Mouse (Mus musculus): ENCODE data around the gene Exoc3l2. TPM values are rescaled to one million over a fixed set of nuclear protein-coding genes. Genes with fewer than 3 reads are reported as not detected.
"Not testable (repeated sequence)": the region's sequence is repeated elsewhere in the genome, so short reads cannot be mapped to it uniquely, and the experiment has no call there.

Exoc3l2 gene
- polyA plus RNA-seq, 1 experiment from 2014 or later = 0.76 TPM

DNA sequence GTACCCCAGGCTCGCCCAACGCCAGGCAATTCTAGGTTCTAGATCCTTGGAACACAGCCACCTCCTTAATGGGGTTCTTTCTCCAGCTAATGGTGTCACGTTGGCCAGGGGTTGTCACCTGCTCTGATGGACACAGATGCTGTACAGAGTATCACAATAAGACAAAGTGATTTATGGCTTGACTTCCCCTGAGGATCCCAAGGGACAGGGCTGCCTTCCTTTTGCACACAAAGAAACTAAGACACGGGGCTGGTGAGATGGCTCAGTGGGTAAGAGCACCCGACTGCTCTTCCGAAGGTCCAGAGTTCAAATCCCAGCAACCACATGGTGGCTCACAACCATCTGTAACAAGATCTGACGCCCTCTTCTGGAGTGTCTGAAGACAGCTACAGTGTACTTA lies 48.8 kb downstream of the Exoc3l2 start:
- H3K4me1 ChIP-seq (replicated peaks; ENCODE audit: control insufficient read depth, insufficient read depth, low read length) = peaks cover 12% of the 10 kb centered on the region
- H3K4me2 ChIP-seq (ENCODE audit: low read length); H3K4me3 ChIP-seq (ENCODE audit: low read depth, low read length); ATAC-seq (replicated peaks; ENCODE audit: low FRiP score, low TSS enrichment, low read depth); H3K27ac ChIP-seq (ENCODE audit: low read depth); H3K9me3 ChIP-seq (ENCODE audit: control insufficient read depth, low read length); H3K36me3 ChIP-seq (ENCODE audit: control insufficient read depth, insufficient read depth, low read length); H3K27me3 ChIP-seq (replicated peaks; ENCODE audit: control insufficient read depth, insufficient read depth, low read length); DNase-seq (ENCODE audit: low spot score); H3K9ac ChIP-seq (ENCODE audit: low read length): not testable (repeated sequence)
- WGBS = 87% methylated on average over 6 of the region's 7 CpGs

DNA sequence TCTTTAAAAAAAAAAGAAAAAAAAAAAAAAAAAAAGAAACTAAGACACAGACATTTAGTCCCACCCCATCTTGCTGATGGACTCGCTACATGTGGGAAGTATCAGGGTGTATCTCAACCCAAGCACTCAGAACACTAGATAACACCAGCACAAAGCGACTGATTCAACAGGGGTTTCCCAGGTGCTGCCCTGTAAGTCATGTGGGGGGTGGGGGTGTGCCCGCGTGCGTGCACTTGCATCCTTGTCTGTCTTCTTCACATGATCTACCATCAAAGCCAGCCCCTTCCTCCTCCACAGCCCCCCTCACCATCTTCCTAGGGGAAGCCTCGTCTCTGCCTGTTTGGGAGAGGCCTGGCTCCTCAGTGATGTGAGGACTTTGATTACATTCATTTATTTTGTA lies 49.2 kb downstream of the Exoc3l2 start:
- 79% methylated on average over 6 of the region's 6 CpGs for WGBS
- ATAC-seq (replicated peaks; ENCODE audit: low FRiP score, low TSS enrichment, low read depth) (no peak), DNase-seq (ENCODE audit: low spot score) (no peak)
- Histone ChIP-seq H3K36me3 (ENCODE audit: control insufficient read depth, insufficient read depth, low read length) (no peaks in the 10 kb centered on the region), H3K4me2 (ENCODE audit: low read length) (no peak overlapping the region), H3K27ac (ENCODE audit: low read depth) (no peak overlapping the region), H3K9me3 (ENCODE audit: control insufficient read depth, low read length) (no peaks in the 10 kb centered on the region), H3K4me3 (ENCODE audit: low read depth, low read length) (no peak overlapping the region), H3K4me1 (replicated peaks; ENCODE audit: control insufficient read depth, insufficient read depth, low read length) (peaks cover 12% of the 10 kb centered on the region), H3K27me3 (replicated peaks; ENCODE audit: control insufficient read depth, insufficient read depth, low read length) (peaks cover 7% of the 10 kb centered on the region; the same call in 1 of the 2 replicates), H3K9ac (ENCODE audit: low read length) (no peak overlapping the region)

DNA sequence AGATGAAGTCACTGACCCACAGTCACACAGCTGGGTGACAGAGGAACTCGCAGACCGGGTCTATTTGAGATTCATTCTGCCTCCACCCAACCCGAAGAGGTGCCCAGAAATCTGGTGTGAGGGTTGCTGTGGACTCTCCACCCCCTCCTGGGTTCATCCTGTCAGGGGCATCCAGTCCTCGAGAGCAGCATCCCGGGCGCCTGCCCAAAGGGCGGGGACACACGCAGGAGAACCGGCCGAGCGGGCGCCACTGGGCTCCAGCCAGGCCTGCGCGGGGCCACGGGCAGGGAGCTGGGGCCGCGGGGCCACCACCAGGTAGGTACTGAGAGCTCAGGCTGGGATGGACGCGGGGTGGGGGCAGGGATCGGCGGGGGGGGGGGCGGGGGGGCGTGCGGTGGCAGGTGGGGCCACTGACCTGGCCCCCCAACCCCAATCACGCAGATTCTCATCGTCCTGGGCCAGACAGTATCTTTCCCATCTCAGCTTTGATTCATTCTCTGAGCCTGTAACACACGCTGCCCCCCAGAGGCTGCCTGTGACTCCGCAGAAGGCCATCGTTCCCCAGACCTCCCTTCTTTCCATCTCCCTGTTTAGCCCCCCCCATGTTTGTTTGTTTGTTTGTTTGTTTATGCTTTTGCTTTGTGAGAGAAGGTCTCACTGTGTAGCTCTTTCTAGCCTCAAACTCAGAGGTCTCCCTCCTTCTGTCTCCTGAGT lies 54.7 kb downstream of the Exoc3l2 start, which contains the start of gene Nkpd1:
Gene Nkpd1 (plus strand): TSS at position 187 of the 714 bp plus-strand sequence.
- ATAC-seq (replicated peaks; ENCODE audit: low FRiP score, low TSS enrichment, low read depth) (0 out of 2 replicates have a peak, but pooled peaks have one; percentile 13), DNase-seq (ENCODE audit: low spot score) (no peak)
- Histone ChIP-seq H3K4me2 (ENCODE audit: low read length) (peak within 1 kb of the TSS; percentile 36), H3K36me3 (ENCODE audit: control insufficient read depth, insufficient read depth, low read length) (no peaks in the 10 kb centered on the region), H3K9me3 (ENCODE audit: control insufficient read depth, low read length) (no peaks in the 10 kb centered on the region), H3K27ac (ENCODE audit: low read depth) (no peak within 1 kb of the TSS), H3K4me1 (replicated peaks; ENCODE audit: control insufficient read depth, insufficient read depth, low read length) (0 out of 2 replicates have a peak, but pooled peaks cover 8% of the 10 kb centered on the region), H3K9ac (ENCODE audit: low read length) (0 out of 2 replicates have a peak within 1 kb of the TSS, but pooled peaks have one; percentile 22), H3K27me3 (replicated peaks; ENCODE audit: control insufficient read depth, insufficient read depth, low read length) (peaks cover 60% of the 10 kb centered on the region), H3K4me3 (ENCODE audit: low read depth, low read length) (0 out of 2 replicates have a peak within 1 kb of the TSS, but pooled peaks have one; percentile 8)
- WGBS = 4% methylated on average over 21 of the region's 29 CpGs

DNA sequence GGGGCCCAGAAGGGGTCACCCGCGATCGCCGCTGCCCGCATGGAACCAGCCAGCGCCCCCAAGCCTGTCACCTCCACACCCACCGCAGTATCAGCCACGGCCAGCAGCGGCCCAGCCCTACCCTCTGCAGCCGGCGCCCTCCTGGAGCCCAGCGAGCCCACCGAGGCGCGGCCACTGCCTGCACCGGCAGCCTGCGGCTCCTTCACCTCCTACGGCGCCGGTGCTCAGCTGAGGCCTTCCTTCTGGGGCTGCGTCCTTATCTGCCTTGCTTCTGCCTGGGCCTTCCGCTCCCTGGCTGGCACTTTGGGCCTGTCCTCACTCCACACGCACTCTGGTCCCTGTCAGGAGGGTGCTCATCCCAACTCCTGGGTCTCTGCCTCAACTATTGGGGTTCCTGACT lies 56.9 kb downstream of the Exoc3l2 start:
- 5% methylated on average over 22 of the region's 23 CpGs for WGBS
- Histone ChIP-seq H3K4me1 (replicated peaks; ENCODE audit: control insufficient read depth, insufficient read depth, low read length) (peaks cover 25% of the 10 kb centered on the region), H3K4me2 (ENCODE audit: low read length) (peak overlapping the region; percentile 32), H3K36me3 (ENCODE audit: control insufficient read depth, insufficient read depth, low read length) (no peaks in the 10 kb centered on the region), H3K27me3 (replicated peaks; ENCODE audit: control insufficient read depth, insufficient read depth, low read length) (peaks cover 82% of the 10 kb centered on the region), H3K9ac (ENCODE audit: low read length) (peak overlapping the region; percentile 22; the same call in 1 of the 2 replicates), H3K9me3 (ENCODE audit: control insufficient read depth, low read length) (no peaks in the 10 kb centered on the region), H3K27ac (ENCODE audit: low read depth) (no peak overlapping the region), H3K4me3 (ENCODE audit: low read depth, low read length) (0 out of 2 replicates have a peak overlapping the region, but pooled peaks have one; percentile 8)
- ATAC-seq (replicated peaks; ENCODE audit: low FRiP score, low TSS enrichment, low read depth) = no peak
- DNase-seq (ENCODE audit: low spot score) = no peak

DNA sequence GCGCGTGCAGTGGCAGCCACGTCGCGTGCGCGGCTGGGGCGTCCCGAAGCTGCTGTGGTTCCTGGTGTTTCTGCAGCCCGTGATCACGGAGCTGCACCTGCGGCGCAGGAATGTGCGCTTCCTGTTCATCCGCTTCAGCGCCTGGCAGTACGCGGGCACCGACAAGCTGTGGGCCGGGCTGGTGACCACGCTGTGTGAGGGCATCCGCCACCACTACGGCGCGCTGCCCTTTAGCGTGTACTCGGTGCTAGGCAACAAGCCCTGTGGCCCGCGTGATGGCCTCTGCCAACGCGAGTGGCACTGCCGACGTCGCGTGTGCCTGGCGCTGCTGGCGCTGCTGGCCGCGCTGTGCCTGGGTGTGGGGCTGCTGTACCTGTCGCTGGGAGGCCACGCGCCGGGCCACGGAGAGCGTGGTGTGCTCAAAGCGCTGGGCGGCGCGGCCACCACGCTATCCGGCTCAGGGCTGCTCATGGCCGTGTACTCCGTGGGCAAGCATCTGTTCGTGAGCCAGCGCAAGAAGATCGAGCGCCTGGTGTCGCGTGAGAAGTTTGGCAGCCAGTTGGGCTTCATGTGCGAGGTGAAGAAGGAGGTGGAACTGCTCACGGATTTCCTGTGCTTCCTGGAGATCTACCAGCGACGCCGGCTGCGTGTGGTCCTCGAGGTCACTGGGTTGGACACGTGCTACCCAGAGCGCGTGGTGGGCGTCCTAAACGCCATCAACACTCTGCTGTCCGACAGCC lies 60.1 kb downstream of the Exoc3l2 start:
- peaks cover 74% of the 10 kb centered on the region for H3K27me3 ChIP-seq (replicated peaks; ENCODE audit: control insufficient read depth, insufficient read depth, low read length)
- peak overlapping the region; percentile 35 for H3K4me3 ChIP-seq (ENCODE audit: low read depth, low read length)
- no peak overlapping the region for H3K9ac ChIP-seq (ENCODE audit: low read length)
- H3K36me3 ChIP-seq (ENCODE audit: control insufficient read depth, insufficient read depth, low read length) = no peaks in the 10 kb centered on the region
- H3K27ac ChIP-seq (ENCODE audit: low read depth) = no peak overlapping the region
- WGBS = 14% methylated on average over 72 of the region's 72 CpGs
- peaks cover 22% of the 10 kb centered on the region for H3K4me1 ChIP-seq (replicated peaks; ENCODE audit: control insufficient read depth, insufficient read depth, low read length)
- H3K4me2 ChIP-seq (ENCODE audit: low read length) = peak overlapping the region; percentile 75
- ATAC-seq (replicated peaks; ENCODE audit: low FRiP score, low TSS enrichment, low read depth) = no peak
- DNase-seq (ENCODE audit: low spot score) = no peak
- no peaks in the 10 kb centered on the region for H3K9me3 ChIP-seq (ENCODE audit: control insufficient read depth, low read length)

DNA sequence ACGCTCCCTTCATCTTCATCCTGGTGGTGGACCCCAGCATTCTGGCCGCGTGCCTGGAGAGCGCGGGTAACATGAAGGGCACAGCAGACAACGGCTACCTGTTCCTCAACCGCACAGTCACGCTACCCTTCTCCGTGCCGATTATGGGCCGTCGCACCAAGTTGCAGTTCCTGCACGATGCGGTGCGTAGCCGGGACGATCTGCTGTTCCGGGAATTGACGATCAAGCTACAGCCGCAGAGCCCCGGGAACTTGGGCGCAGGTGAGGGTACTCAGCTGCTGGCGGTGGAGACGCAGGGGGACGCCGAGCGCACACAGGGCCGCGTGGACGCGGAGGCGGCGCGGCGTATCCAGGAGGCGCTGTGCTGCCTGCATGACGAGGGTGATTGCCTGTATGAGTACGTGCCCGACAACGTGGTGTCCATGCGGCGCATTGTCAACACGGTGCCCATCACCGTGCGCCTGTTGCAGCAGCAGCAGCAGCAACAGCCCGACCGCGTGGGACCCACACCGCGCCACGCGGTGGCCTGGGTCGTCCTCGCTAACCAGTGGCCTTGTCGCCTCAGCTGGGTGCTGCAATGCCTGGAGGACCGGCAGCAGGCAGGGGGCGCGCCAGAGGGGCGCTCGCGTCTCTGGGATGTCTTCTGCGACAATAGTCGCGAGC lies 60.8 kb downstream of the Exoc3l2 start:
- ATAC-seq (replicated peaks; ENCODE audit: low FRiP score, low TSS enrichment, low read depth) = peak; percentile 51

DNA sequence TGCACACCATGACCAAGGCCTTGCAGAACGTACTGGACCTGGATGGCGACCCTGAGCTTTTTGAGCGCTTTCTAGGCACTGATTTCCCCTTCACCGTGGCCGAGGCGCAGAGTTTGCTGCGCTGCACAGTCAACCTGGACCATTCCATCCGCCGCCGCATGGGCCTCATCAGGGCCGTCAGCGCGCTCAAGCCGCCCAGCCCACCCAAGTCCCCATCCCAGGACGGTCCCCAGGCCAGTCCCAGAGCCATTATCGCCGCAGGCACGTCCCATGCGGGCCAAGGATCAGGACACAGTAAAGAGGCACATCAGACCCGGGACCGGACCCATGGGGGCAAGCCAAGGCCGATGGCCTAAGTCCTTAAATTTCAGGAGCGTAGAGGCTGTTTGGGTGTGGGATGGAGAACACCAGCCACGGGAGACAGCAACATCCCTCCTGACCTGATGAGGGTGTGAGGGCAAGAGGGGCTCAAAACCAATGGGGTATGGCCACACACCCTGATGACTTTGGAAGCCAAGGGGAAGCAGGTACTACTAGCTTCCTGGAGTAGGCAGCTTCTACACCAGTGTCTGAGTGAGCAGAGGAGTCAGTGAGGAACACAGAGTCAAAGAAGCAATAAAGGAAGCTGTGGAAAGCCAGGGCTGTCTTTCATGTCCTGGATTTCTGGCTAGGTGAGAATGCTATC lies 61.4 kb downstream of the Exoc3l2 start:
- Histone ChIP-seq H3K9ac (ENCODE audit: low read length) (peak overlapping the region; percentile 22; the same call in 1 of the 2 replicates), H3K36me3 (ENCODE audit: control insufficient read depth, insufficient read depth, low read length) (peaks cover 6% of the 10 kb centered on the region), H3K27me3 (replicated peaks; ENCODE audit: control insufficient read depth, insufficient read depth, low read length) (peaks cover 61% of the 10 kb centered on the region), H3K4me3 (ENCODE audit: low read depth, low read length) (peak overlapping the region; percentile 35), H3K4me1 (replicated peaks; ENCODE audit: control insufficient read depth, insufficient read depth, low read length) (peaks cover 22% of the 10 kb centered on the region), H3K4me2 (ENCODE audit: low read length) (peak overlapping the region; percentile 75), H3K27ac (ENCODE audit: low read depth) (no peak overlapping the region), H3K9me3 (ENCODE audit: control insufficient read depth, low read length) (no peaks in the 10 kb centered on the region)
- no peak for DNase-seq (ENCODE audit: low spot score)
- no peak for ATAC-seq (replicated peaks; ENCODE audit: low FRiP score, low TSS enrichment, low read depth)
- WGBS = 18% methylated on average over 24 of the region's 24 CpGs

More for the DNA sequence above, 60.8 kb downstream of the Exoc3l2 start:
- peak; percentile 84 for DNase-seq (ENCODE audit: low spot score)
- H3K9me3 ChIP-seq (ENCODE audit: control insufficient read depth, low read length) = no peaks in the 10 kb centered on the region
- WGBS = under 1% methylated on average over 64 of the region's 64 CpGs
- no peak overlapping the region for H3K27ac ChIP-seq (ENCODE audit: low read depth)
- H3K36me3 ChIP-seq (ENCODE audit: control insufficient read depth, insufficient read depth, low read length) = peaks cover 2% of the 10 kb centered on the region
- peak overlapping the region; percentile 35 for H3K4me3 ChIP-seq (ENCODE audit: low read depth, low read length)
- H3K4me1 ChIP-seq (replicated peaks; ENCODE audit: control insufficient read depth, insufficient read depth, low read length) = peaks cover 22% of the 10 kb centered on the region
- peak overlapping the region; percentile 22; the same call in 1 of the 2 replicates for H3K9ac ChIP-seq (ENCODE audit: low read length)
- peak overlapping the region; percentile 75 for H3K4me2 ChIP-seq (ENCODE audit: low read length)
- peaks cover 67% of the 10 kb centered on the region for H3K27me3 ChIP-seq (replicated peaks; ENCODE audit: control insufficient read depth, insufficient read depth, low read length)

DNA sequence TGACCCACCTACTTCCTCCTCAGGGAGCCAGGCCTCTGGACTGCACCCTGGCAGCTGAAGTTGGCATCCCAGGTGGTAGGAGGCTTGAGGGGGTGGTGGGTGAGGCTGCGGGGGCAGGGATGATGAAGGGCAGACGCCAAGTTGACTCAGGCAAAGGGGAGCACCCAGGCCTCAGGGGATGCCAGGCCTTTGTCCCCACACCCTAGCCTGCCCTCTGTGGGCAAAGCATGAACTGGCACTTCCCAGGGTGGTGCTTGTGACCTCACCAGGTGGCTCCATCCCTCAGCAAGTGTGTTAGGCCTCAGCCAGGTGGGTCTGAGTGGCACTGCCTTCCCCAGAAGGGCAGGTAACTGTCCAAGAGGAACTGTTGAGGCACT lies 62.0 kb downstream of the Exoc3l2 start:
- DNase-seq (ENCODE audit: low spot score) (no peak), ATAC-seq (replicated peaks; ENCODE audit: low FRiP score, low TSS enrichment, low read depth) (no peak)
- 72% methylated on average over 2 of the region's 2 CpGs for WGBS
- H3K9me3 ChIP-seq (ENCODE audit: control insufficient read depth, low read length) = no peaks in the 10 kb centered on the region
- no peak overlapping the region for H3K9ac ChIP-seq (ENCODE audit: low read length)
- no peak overlapping the region for H3K4me3 ChIP-seq (ENCODE audit: low read depth, low read length)
- H3K4me2 ChIP-seq (ENCODE audit: low read length) = no peak overlapping the region
- H3K27ac ChIP-seq (ENCODE audit: low read depth) = no peak overlapping the region
- peaks cover 55% of the 10 kb centered on the region for H3K27me3 ChIP-seq (replicated peaks; ENCODE audit: control insufficient read depth, insufficient read depth, low read length)
- H3K36me3 ChIP-seq (ENCODE audit: control insufficient read depth, insufficient read depth, low read length) = peaks cover 10% of the 10 kb centered on the region
- H3K4me1 ChIP-seq (replicated peaks; ENCODE audit: control insufficient read depth, insufficient read depth, low read length) = peaks cover 19% of the 10 kb centered on the region
